27 mouse cellular contexts compared by ENCODE assay signal in genomic region chr9:61271769-61272352, GRCm38 (mm10).
DNase-seq lines count a peak whose midpoint lies in the region; ATAC-seq and TF ChIP-seq lines count a peak whose summit lies in the region.
"Had no signal": no experiment of that assay in that cellular context is flagged by ENCODE, and none has a peak within 500 bp of the region (broad histone marks: within the 10 kb centered on the region; RNA-seq: fewer than 3 reads in every experiment).

No protein-coding gene starts in this region.

- no peaks in the 10 kb centered on the region for H3K36me3 ChIP-seq in liver, embryonic 11.5 days (ENCODE audit: control insufficient read depth, insufficient read depth, low read length)
- no peaks in the 10 kb centered on the region for H3K36me3 ChIP-seq in liver, postnatal 0 days (replicated peaks; ENCODE audit: insufficient read depth, low read length)
- no peaks in the 10 kb centered on the region for H3K36me3 ChIP-seq in intestine, embryonic 16.5 days (ENCODE audit: control insufficient read depth, insufficient read depth, low read length)
- H3K36me3 ChIP-seq: forebrain, embryonic 10.5 days; heart, embryonic 12.5 days; heart, embryonic 15.5 days; hindbrain, embryonic 10.5 days; hindbrain, embryonic 13.5 days had no signal

- no peak for TF ChIP-seq EP300 in liver, postnatal 0 days (IDR thresholded peaks at IDR 0.05; ENCODE audit: low read depth)

- ATAC-seq in liver, embryonic 11.5 days (replicated peaks; ENCODE audit: low FRiP score) = peak; percentile 62
- ATAC-seq in liver, postnatal 0 days = no peak; the same call in 1 of the 2 replicates
- peak; percentile 47 for ATAC-seq in megakaryocyte-erythroid progenitor cell, adult 5-6 weeks (replicated peaks; ENCODE audit: low FRiP score, low TSS enrichment, poor library complexity, severe bottlenecking)
- ATAC-seq in intestine, embryonic 16.5 days = no peak
- ATAC-seq: activated CD4-positive, CD25-positive, alpha-beta regulatory T cell, adult 4 months; forebrain, embryonic 13.5 days; forebrain, embryonic 16.5 days; hindbrain, embryonic 16.5 days had no signal

- WGBS in liver, embryonic 11.5 days = 58% methylated on average over 5 of the region's 5 CpGs
- 58% methylated on average over 5 of the region's 5 CpGs for WGBS in liver, postnatal 0 days (ENCODE audit: insufficient replicate concordance)
- 83% methylated on average over 5 of the region's 5 CpGs for WGBS in intestine, embryonic 16.5 days

- no peaks in the 10 kb centered on the region for H3K9me3 ChIP-seq in liver, embryonic 11.5 days (ENCODE audit: control insufficient read depth, low read length)
- no peaks in the 10 kb centered on the region for H3K9me3 ChIP-seq in liver, postnatal 0 days (ENCODE audit: low read length)
- no peaks in the 10 kb centered on the region for H3K9me3 ChIP-seq in intestine, embryonic 16.5 days (ENCODE audit: control insufficient read depth, low read length)
- H3K9me3 ChIP-seq: forebrain, embryonic 10.5 days; forebrain, embryonic 13.5 days; heart, embryonic 12.5 days; heart, embryonic 15.5 days; hindbrain, embryonic 10.5 days; hindbrain, embryonic 13.5 days had no signal

- no peak overlapping the region for H3K4me3 ChIP-seq in liver, embryonic 11.5 days (ENCODE audit: low read depth, low read length)
- H3K4me3 ChIP-seq in liver, postnatal 0 days (ENCODE audit: low read depth, low read length) = no peak overlapping the region
- H3K4me3 ChIP-seq in intestine, embryonic 16.5 days (ENCODE audit: low read length) = no peak overlapping the region
- H3K4me3 ChIP-seq: forebrain, embryonic 10.5 days; forebrain, embryonic 13.5 days; gastrocnemius, adult 2 months; heart, embryonic 12.5 days; heart, embryonic 15.5 days; hindbrain, embryonic 10.5 days; hindbrain, embryonic 13.5 days had no signal

- no peaks in the 10 kb centered on the region for H3K4me1 ChIP-seq in liver, embryonic 11.5 days (replicated peaks; ENCODE audit: control insufficient read depth, insufficient read depth, low read length)
- H3K4me1 ChIP-seq in liver, postnatal 0 days (ENCODE audit: insufficient read depth) = no peaks in the 10 kb centered on the region
- no peaks in the 10 kb centered on the region for H3K4me1 ChIP-seq in intestine, embryonic 16.5 days (ENCODE audit: control insufficient read depth, insufficient read depth, low read length)
- H3K4me1 ChIP-seq: heart, embryonic 12.5 days; heart, embryonic 15.5 days had no signal

- no peak overlapping the region for H3K27ac ChIP-seq in liver, embryonic 11.5 days (ENCODE audit: low read depth, low read length)
- H3K27ac ChIP-seq in liver, postnatal 0 days (ENCODE audit: low read depth) = no peak overlapping the region
- no peak overlapping the region for H3K27ac ChIP-seq in intestine, embryonic 16.5 days (ENCODE audit: low read length)
- H3K27ac ChIP-seq: forebrain, embryonic 13.5 days; gastrocnemius, adult 2 months; heart, embryonic 15.5 days; hindbrain, embryonic 13.5 days had no signal

- DNase-seq in cerebellum, postnatal 25 days = peak; percentile 40 to 47
- no peak for DNase-seq in cerebellum, postnatal 36 days
- DNase-seq in liver, embryonic 11.5 days (ENCODE audit: low spot score) = no peak
- DNase-seq in liver, postnatal 0 days = no peak
- peak; percentile 25 for DNase-seq in MN1 (ENCODE audit: low spot score)
- DNase-seq in neural tube, embryonic 10.5 days (ENCODE audit: extremely low spot score, low spot score) = no peak
- DNase-seq: adrenal gland, adult 8-10 months; adrenal gland, postnatal 25 days; cerebellum, adult 11-12 months; cerebellum, adult 8-10 months; cerebellum, postnatal 10 days; gastrocnemius, adult 2 months; gastrocnemius, postnatal 14 days; heart, adult 11 months; heart, postnatal 10 days; heart, postnatal 36 days had no signal

- no peak for TF ChIP-seq CTCF in liver, postnatal 0 days (IDR thresholded peaks at IDR 0.05; ENCODE audit: low read depth)

- no peak overlapping the region for H3K4me2 ChIP-seq in liver, embryonic 11.5 days
- no peak overlapping the region for H3K4me2 ChIP-seq in liver, postnatal 0 days (ENCODE audit: low read depth, low read length)
- no peak overlapping the region for H3K4me2 ChIP-seq in intestine, embryonic 16.5 days (ENCODE audit: low read depth, low read length)
- H3K4me2 ChIP-seq: forebrain, embryonic 13.5 days; heart, embryonic 12.5 days; heart, embryonic 15.5 days; hindbrain, embryonic 13.5 days had no signal

- no peak overlapping the region for H3K9ac ChIP-seq in liver, embryonic 11.5 days (ENCODE audit: low read depth, low read length)
- no peak overlapping the region for H3K9ac ChIP-seq in liver, postnatal 0 days (replicated peaks)
- no peak overlapping the region for H3K9ac ChIP-seq in intestine, embryonic 16.5 days (ENCODE audit: low read depth, low read length)
- H3K9ac ChIP-seq: forebrain, embryonic 13.5 days; heart, embryonic 12.5 days; heart, embryonic 15.5 days; hindbrain, embryonic 13.5 days had no signal

- H3K27me3 ChIP-seq in liver, embryonic 11.5 days (replicated peaks; ENCODE audit: control insufficient read depth, insufficient read depth, low read length) = peaks cover 7% of the 10 kb centered on the region
- H3K27me3 ChIP-seq in liver, postnatal 0 days (ENCODE audit: insufficient read depth, low read length) = no peaks in the 10 kb centered on the region
- no peaks in the 10 kb centered on the region for H3K27me3 ChIP-seq in intestine, embryonic 16.5 days (replicated peaks; ENCODE audit: control insufficient read depth, insufficient read depth, low read length)

Comparison
In these comparisons a context has a peak if more than half of its experiments do, and no peak if none do; other contexts are left out.
1. DNase-seq: peak in cerebellum, postnatal 25 days (2 of 2) and MN1 (single experiment); none in cerebellum, postnatal 36 days (0 of 2), liver, embryonic 11.5 days (single experiment), liver, postnatal 0 days (single experiment) and neural tube, embryonic 10.5 days (single experiment).
2. ATAC-seq: peak in liver, embryonic 11.5 days (single experiment) and megakaryocyte-erythroid progenitor cell, adult 5-6 weeks (single experiment); none in liver, postnatal 0 days (single experiment) and intestine, embryonic 16.5 days (single experiment).